Mouse (Mus musculus): ENCODE measurements around the gene Tfpi. TPM values are rescaled to one million over a fixed set of nuclear protein-coding genes. Genes with fewer than 3 reads are reported as not detected.
"Not testable (repeated sequence)": the region's sequence is repeated elsewhere in the genome, so short reads cannot be mapped to it uniquely, and the experiment has no call there.

Tfpi gene
- total RNA-seq, 2 experiments from 2014 or later = 3.6 TPM

GRCm38 (mm10) chr2:84409796-84410592, 66.6 kb downstream of the Tfpi start:
- TF ChIP-seq CTCF (conservative IDR thresholded peaks at IDR 0.05) = no peak
- no peak for DNase-seq (ENCODE audit: low spot score in 2 of 2)
- H3K27ac ChIP-seq = no peak overlapping the region
- no peak overlapping the region for H3K4me3 ChIP-seq

DNA sequence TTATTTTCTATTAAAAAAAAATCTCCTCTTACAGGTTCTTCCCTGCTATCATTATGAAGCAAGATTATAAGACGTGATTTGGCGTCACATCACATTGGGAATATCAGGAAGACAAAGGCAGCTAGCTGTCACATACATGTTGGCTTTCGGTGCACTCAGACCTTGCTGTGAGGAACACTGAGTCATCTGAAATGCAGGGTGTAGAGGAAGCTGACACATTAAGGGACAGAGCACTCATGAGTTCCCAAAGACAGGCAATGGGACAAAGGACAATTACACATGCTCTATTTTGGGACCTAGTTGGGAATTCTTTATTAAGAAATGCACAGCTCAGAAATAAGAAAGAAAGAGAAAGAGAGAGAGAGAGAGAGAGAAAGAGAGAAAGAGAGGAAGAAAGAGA, 71.7 kb downstream of the Tfpi start:
- Histone ChIP-seq H3K4me3 (no peak overlapping the region), H3K27ac (no peak overlapping the region)
- DNase-seq (ENCODE audit: low spot score in 2 of 2) = no peak
- no peak for TF ChIP-seq CTCF (conservative IDR thresholded peaks at IDR 0.05)

GRCm38 (mm10) chr2:84402713-84403112, 73.9 kb downstream of the Tfpi start:
- H3K27ac ChIP-seq = no peak overlapping the region
- H3K4me3 ChIP-seq = no peak overlapping the region
- DNase-seq (ENCODE audit: low spot score in 2 of 2) = no peak
- no peak for TF ChIP-seq CTCF (conservative IDR thresholded peaks at IDR 0.05)

- TF ChIP-seq CTCF (conservative IDR thresholded peaks at IDR 0.05) = no peak
Measured at GRCm38 (mm10) chr2:84396557-84396956, 80.0 kb downstream of the Tfpi start.

DNA sequence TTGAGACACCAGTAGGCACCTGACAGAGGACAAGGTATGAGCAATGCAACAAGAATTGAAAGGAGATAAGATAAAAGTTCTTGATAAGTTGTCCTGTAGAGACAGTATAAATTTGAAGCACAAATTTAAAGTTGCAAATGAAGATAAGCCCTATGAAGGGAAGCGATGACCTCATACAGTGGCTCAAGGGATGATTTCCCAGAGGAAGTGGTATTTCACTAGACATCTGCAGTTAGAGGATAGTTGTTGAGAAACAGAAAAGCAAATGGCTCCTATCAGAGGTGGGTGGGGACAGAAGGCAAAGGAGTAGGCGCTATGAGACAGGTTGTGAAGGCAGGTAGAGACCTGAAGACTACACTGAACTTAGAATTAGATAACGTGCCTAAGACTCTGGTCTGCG, 83.3 kb downstream of the Tfpi start:
- Histone ChIP-seq H3K27ac (no peak overlapping the region), H3K4me3 (no peak overlapping the region)
- no peak for TF ChIP-seq CTCF (conservative IDR thresholded peaks at IDR 0.05)
- DNase-seq (ENCODE audit: low spot score in 2 of 2) = no peak

More at GRCm38 (mm10) chr2:84396557-84396956, 80.0 kb downstream of the Tfpi start:
- no peak for DNase-seq (ENCODE audit: low spot score in 2 of 2)
- Histone ChIP-seq H3K27ac (peak overlapping the region; percentile 62), H3K4me3 (no peak overlapping the region)

GRCm38 (mm10) chr2:84389075-84389474, 87.5 kb downstream of the Tfpi start:
- no peak for DNase-seq (ENCODE audit: low spot score in 2 of 2)
- TF ChIP-seq CTCF (conservative IDR thresholded peaks at IDR 0.05) = no peak
- Histone ChIP-seq H3K4me3 (no peak overlapping the region), H3K27ac (no peak overlapping the region)

GRCm38 (mm10) chr2:84388537-84388936, 88.0 kb downstream of the Tfpi start:
- not testable (repeated sequence) for H3K4me3 ChIP-seq; DNase-seq (ENCODE audit: low spot score in 2 of 2); H3K27ac ChIP-seq

DNA sequence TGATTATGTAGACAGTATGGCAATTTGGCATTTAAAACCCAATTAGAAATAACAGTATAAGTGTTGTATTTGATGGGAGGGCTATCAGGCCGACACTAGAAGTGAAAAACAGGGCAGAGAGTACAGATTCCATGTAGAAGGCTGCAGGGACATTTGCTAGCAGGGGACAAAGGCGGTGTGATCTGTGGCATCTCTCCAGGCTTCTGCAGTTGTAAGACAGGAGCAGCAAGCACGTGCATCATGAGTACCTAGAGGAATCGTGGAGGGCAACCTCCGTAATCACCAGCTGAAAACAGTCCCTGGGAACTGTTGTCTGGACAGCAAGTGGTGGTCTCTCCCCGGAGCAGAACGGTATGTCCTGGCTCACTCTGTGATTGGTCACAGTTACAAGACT, 88.6 kb downstream of the Tfpi start:
- TF ChIP-seq CTCF (conservative IDR thresholded peaks at IDR 0.05) = no peak
- Histone ChIP-seq H3K27ac (peak overlapping the region; percentile 40; the same call in 1 of the 2 replicates), H3K4me3 (no peak overlapping the region)
- DNase-seq (ENCODE audit: low spot score in 2 of 2) = no peak

- no peak for DNase-seq (ENCODE audit: low spot score in 2 of 2)
- Histone ChIP-seq H3K27ac (peak overlapping the region; percentile 40; the same call in 1 of the 2 replicates), H3K4me3 (peak overlapping the region; percentile 34)
- TF ChIP-seq CTCF (conservative IDR thresholded peaks at IDR 0.05) = peak; percentile 29
Measured at GRCm38 (mm10) chr2:84387394-84388022, 89.1 kb downstream of the Tfpi start.

DNA sequence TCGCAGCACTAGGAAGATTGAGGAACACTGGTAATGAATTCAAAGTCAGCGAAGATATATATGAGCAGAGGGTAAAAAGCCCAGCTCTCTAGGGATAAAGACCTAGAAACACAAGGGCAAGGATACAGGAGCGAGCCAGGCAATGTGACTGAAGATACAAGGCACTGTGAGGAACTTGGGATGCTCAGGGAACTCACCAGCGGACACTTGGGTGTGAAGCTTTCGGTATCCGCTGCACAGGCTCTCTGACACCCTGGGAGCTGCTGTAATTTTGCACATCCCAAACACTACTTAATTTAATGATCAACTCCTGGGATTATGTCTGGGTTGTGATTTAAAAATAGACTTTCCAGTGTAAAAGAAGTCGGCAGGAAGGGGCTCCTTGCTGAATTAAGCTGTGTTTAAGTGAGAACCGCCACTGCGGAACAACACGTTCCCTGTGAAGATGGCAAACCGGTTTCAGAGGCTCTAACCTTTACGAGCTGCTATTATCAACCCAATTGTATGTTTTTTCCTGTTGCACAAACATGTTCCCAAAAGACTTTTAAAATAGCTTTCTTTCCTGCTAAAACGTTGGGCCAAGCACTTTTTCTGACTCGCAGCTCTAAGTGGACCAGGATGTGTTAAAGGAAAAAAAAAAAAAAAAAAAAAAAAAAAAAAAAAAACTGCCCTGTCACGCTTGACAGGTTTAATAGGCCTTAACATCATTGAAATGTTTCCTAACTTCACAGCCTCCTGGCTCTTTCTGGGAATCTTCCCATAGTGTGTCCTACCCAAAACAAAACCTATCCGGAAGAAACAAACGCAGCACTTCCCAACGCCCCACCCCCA, 89.8 kb downstream of the Tfpi start:
- no peak for TF ChIP-seq CTCF (conservative IDR thresholded peaks at IDR 0.05)
- DNase-seq (ENCODE audit: low spot score in 2 of 2) = no peak
- Histone ChIP-seq H3K4me3 (peak overlapping the region; percentile 34), H3K27ac (peak overlapping the region; percentile 40; the same call in 1 of the 2 replicates)

- DNase-seq (ENCODE audit: low spot score in 2 of 2) = no peak
- H3K27ac ChIP-seq = no peak overlapping the region
- no peak overlapping the region for H3K4me3 ChIP-seq
- TF ChIP-seq CTCF (conservative IDR thresholded peaks at IDR 0.05) = no peak
Measured at GRCm38 (mm10) chr2:84384911-84385693, 91.5 kb downstream of the Tfpi start.

GRCm38 (mm10) chr2:84383828-84384227, 92.7 kb downstream of the Tfpi start:
- H3K4me3 ChIP-seq = no peak overlapping the region
- no peak for DNase-seq (ENCODE audit: low spot score in 2 of 2)
- TF ChIP-seq CTCF (conservative IDR thresholded peaks at IDR 0.05) = no peak

More at GRCm38 (mm10) chr2:84383828-84384227, 92.7 kb downstream of the Tfpi start:
- no peak overlapping the region for H3K27ac ChIP-seq

Other genes with a start within 250 kb of the Tfpi start
- 1 to 10 TPM; 8.0 to 8.5 TPM for gene Calcrl, start 51.4 kb downstream of the Tfpi start, total RNA-seq (2021)
- gene Ctnnd1, start 174.0 kb upstream of the Tfpi start, total RNA-seq (2021) = 10 to 100 TPM; 43.3 to 52.9 TPM
- gene Btbd18, start 182.3 kb upstream of the Tfpi start, total RNA-seq (2021) = not detected
- 10 to 100 TPM; 21.7 to 26.3 TPM for gene Selenoh, start 194.0 kb upstream of the Tfpi start, total RNA-seq (2021)
- gene Gm28635, start 201.3 kb upstream of the Tfpi start, total RNA-seq (2021) = 1 to 10 TPM; 3.3 to 9.9 TPM
- 10 to 100 TPM; 31.4 to 31.8 TPM for gene Med19, start 201.6 kb upstream of the Tfpi start, total RNA-seq (2021)
- gene Tmx2, start 202.4 kb upstream of the Tfpi start, total RNA-seq (2021) = 100 to 1,000 TPM; 231 to 240 TPM
- 10 to 100 TPM; 37.4 to 38.1 TPM for gene Zdhhc5, start 238.4 kb upstream of the Tfpi start, total RNA-seq (2021)